ENCODE assay signal across 14 mouse cellular contexts in genomic region chr9:102504716-102505378, GRCm38 (mm10). TPM values are rescaled to one million over a fixed set of nuclear protein-coding genes. Genes with fewer than 3 reads are reported as not detected.
DNase-seq lines count a peak whose midpoint lies in the region; ATAC-seq and TF ChIP-seq lines count a peak whose summit lies in the region.
"Had no signal": no experiment of that assay in that cellular context is flagged by ENCODE, and none has a peak within 500 bp of the region (broad histone marks: within the 10 kb centered on the region; RNA-seq: fewer than 3 reads in every experiment).

No protein-coding gene starts in this region.

- WGBS in heart, embryonic 13.5 days, result 32% methylated on average over 3 of the region's 3 CpGs

- H3K36me3 ChIP-seq in heart, embryonic 13.5 days, result no peaks in the 10 kb centered on the region
- H3K36me3 ChIP-seq: kidney, embryonic 15.5 days; liver, embryonic 12.5 days had no signal

- no peak overlapping the region for H3K4me3 ChIP-seq in gastrocnemius, adult 2 months
- H3K4me3 ChIP-seq in heart, embryonic 13.5 days, result no peak overlapping the region; the same call in 1 of the 2 replicates

- H3K27ac ChIP-seq in gastrocnemius, adult 2 months, result peak overlapping the region; percentile 97
- peak overlapping the region; percentile 74 for H3K27ac ChIP-seq in heart, embryonic 13.5 days (replicated peaks)
- H3K27ac ChIP-seq: kidney, embryonic 15.5 days; liver, embryonic 12.5 days had no signal

- peak overlapping the region; percentile 86 for H3K4me2 ChIP-seq in heart, embryonic 13.5 days

- H3K9me3 ChIP-seq in heart, embryonic 13.5 days, result no peaks in the 10 kb centered on the region
- H3K9me3 ChIP-seq: kidney, embryonic 15.5 days; liver, embryonic 12.5 days had no signal

- ATAC-seq in heart, embryonic 13.5 days (ENCODE audit: extremely low read depth, insufficient number of reproducible peaks, low FRiP score, low TSS enrichment), result no peak
- ATAC-seq: liver, embryonic 12.5 days had no signal

- H3K9ac ChIP-seq in heart, embryonic 13.5 days, result no peak overlapping the region
- H3K9ac ChIP-seq: liver, embryonic 12.5 days had no signal

- TF ChIP-seq CTCF in gastrocnemius, adult 2 months (IDR thresholded peaks at IDR 0.05), result no peak

- H3K27me3 ChIP-seq in heart, embryonic 13.5 days (replicated peaks), result peaks cover 57% of the 10 kb centered on the region

- peaks cover 27% of the 10 kb centered on the region for H3K4me1 ChIP-seq in heart, embryonic 13.5 days
- H3K4me1 ChIP-seq: liver, embryonic 12.5 days had no signal

- peak; percentile 83 for DNase-seq in gastrocnemius, adult 2 months
- no peak for DNase-seq in gastrocnemius, postnatal 4 days (ENCODE audit: low spot score in 2 of 2)
- DNase-seq in retina, postnatal 1 day, result peak; percentile 22
- no peak for DNase-seq in retina, embryonic 14.5 days (ENCODE audit: low spot score)
- DNase-seq in thymus, adult 18-20 months, result no peak
- DNase-seq in testis, postnatal 10 days (ENCODE audit: low spot score), result no peak
- DNase-seq in adrenal gland, postnatal 10 days, result no peak
- DNase-seq: adrenal gland, postnatal 36 days; right cerebral cortex, postnatal 25 days had no signal

- intact Hi-C loops in gastrocnemius, adult 2 months (cut with DNase I), result no loop called here

RNA-seq across cellular contexts. Expression of gene Ky, which starts 0.7 kb away (rescaled TPM):
- total RNA-seq in gastrocnemius, adult 2 months (2021), result 100 to 1,000 TPM in 1 of 2 experiments, 10 to 100 TPM in 1; 97.3 to 101 TPM
- 100 to 1,000 TPM; 109 to 122 TPM for total RNA-seq in gastrocnemius, postnatal 4 days (2021)
- 0.75 and 2.0 TPM in 2 replicates for polyA plus RNA-seq in heart, embryonic 13.5 days (2015; fragmentation: Nextera tagmentation; extraction: Ambion mirVana)
- total RNA-seq in adrenal gland, postnatal 10 days (2021), result 1 to 10 TPM; 1.3 to 6.9 TPM
- total RNA-seq: megakaryocyte, adult 5-6 weeks; MEL had no signal
- polyA plus RNA-seq: liver, embryonic 12.5 days had no signal

Comparison
In these comparisons a context has a peak if more than half of its experiments do, and no peak if none do; other contexts are left out.
1. DNase-seq: peak in gastrocnemius, adult 2 months (single experiment) and retina, postnatal 1 day (single experiment); none in gastrocnemius, postnatal 4 days (0 of 2), retina, embryonic 14.5 days (single experiment), thymus, adult 18-20 months (0 of 2), testis, postnatal 10 days (single experiment) and adrenal gland, postnatal 10 days (single experiment).
2. RNA of gene Ky, which starts 0.7 kb away (total RNA-seq): 109 to 122 TPM in gastrocnemius, postnatal 4 days and 97.3 to 101 TPM in gastrocnemius, adult 2 months; 1.3 to 6.9 TPM in adrenal gland, postnatal 10 days; every median in the first group is over 10 times any median in the second.